Mouse (Mus musculus) heart, embryonic 13.5 days (tissue): Measurements from ENCODE around the gene Tmem269. TPM values are rescaled to one million over a fixed set of nuclear protein-coding genes. Genes with fewer than 3 reads are reported as not detected.

Experiments used
- ATAC-seq: fragments of 200-750 bp; cut with Nextera tagmentation; 2 replicates; pipeline ENCODE4 v1.8.0; 2017; ENCODE audit warnings: moderate TSS enrichment; ENCODE audit not compliant: insufficient number of reproducible peaks, low FRiP score, low TSS enrichment; ENCODE audit errors: extremely low read depth
- H3K27ac ChIP-seq: fragments of 300-500 bp; sonication (generic); replicated peaks from 2 replicates; pipeline ENCODE4 v1.5.1; 2015; ENCODE audit warnings: moderate library complexity, mild to moderate bottlenecking, inconsistent platforms
- H3K27me3 ChIP-seq: fragments of 300-500 bp; sonication (generic); replicated peaks from 2 replicates; pipeline ENCODE4 v1.6.1; 2015; ENCODE audit warnings: mild to moderate bottlenecking, inconsistent platforms
- H3K36me3 ChIP-seq: fragments of 300-500 bp; sonication (generic); 2 replicates; pipeline ENCODE4 v1.6.1; 2015; ENCODE audit warnings: mild to moderate bottlenecking, inconsistent platforms
- H3K4me1 ChIP-seq: fragments of 300-500 bp; sonication (generic); 2 replicates; pipeline ENCODE4 v1.6.1; 2015; ENCODE audit warnings: inconsistent platforms
- H3K4me2 ChIP-seq: fragments of 300-500 bp; sonication (generic); 2 replicates; pipeline ENCODE4 v1.6.1; 2015; ENCODE audit warnings: inconsistent platforms, mild to moderate bottlenecking, moderate library complexity
- H3K4me3 ChIP-seq: fragments of 300-500 bp; sonication (generic); 2 replicates; pipeline ENCODE4 v1.5.1; 2015; ENCODE audit warnings: moderate library complexity, mild to moderate bottlenecking, inconsistent platforms
- H3K9ac ChIP-seq: fragments of 300-500 bp; sonication (generic); 2 replicates; pipeline ENCODE4 v1.6.1; 2015; ENCODE audit warnings: inconsistent platforms, mild to moderate bottlenecking, moderate library complexity
- H3K9me3 ChIP-seq: fragments of 300-500 bp; sonication (generic); 2 replicates; pipeline ENCODE4 v1.6.1; 2016; ENCODE audit warnings: inconsistent platforms
- WGBS: fragments of 180-500 bp; shearing (Covaris S2); methylation state at CpG from one replicate; pipeline ENCODE4 v1.1.7; 2015; ENCODE audit warnings: mixed read lengths; 5-methylcytosine and 5-hydroxymethylcytosine counted together
- polyA plus RNA-seq: library from polyadenylated mRNA; unstranded; fragments of >200 nt; fragmentation: Nextera tagmentation; extraction: Ambion mirVana; gene quantifications from 2 replicates; pipeline ENCODE4 v1.2.1, GENCODE M21; 2015

Tmem269 gene
- polyA plus RNA-seq = not detected in 2 replicates

GRCm38 (mm10) chr4:119218169-119218568 is at the start of gene Tmem269:
Gene Tmem269 (minus strand): TSS chr4:119218217.
- 12% methylated on average over 11 of the region's 11 CpGs for WGBS
- Histone ChIP-seq H3K4me2 (no peak within 1 kb of the TSS), H3K36me3 (no peaks in the 10 kb centered on the region; the same call in 1 of the 2 replicates), H3K27me3 (no peaks in the 10 kb centered on the region; the same call in 1 of the 2 replicates), H3K9me3 (no peaks in the 10 kb centered on the region), H3K9ac (no peak within 1 kb of the TSS), H3K27ac (no peak within 1 kb of the TSS), H3K4me1 (peaks cover 25% of the 10 kb centered on the region), H3K4me3 (no peak within 1 kb of the TSS)
- ATAC-seq = no peak

- H3K27ac ChIP-seq = no peak overlapping the region
- no peak overlapping the region for H3K4me3 ChIP-seq
- no peak overlapping the region for H3K4me2 ChIP-seq
- H3K36me3 ChIP-seq = peaks cover 24% of the 10 kb centered on the region
- H3K4me1 ChIP-seq = no peaks in the 10 kb centered on the region; the same call in 1 of the 2 replicates
- no peak overlapping the region for H3K9ac ChIP-seq
- 66% methylated on average over 13 of the region's 13 CpGs for WGBS
- H3K9me3 ChIP-seq = no peaks in the 10 kb centered on the region
- no peak for ATAC-seq
- no peaks in the 10 kb centered on the region for H3K27me3 ChIP-seq
Observed at GRCm38 (mm10) chr4:119266606-119267005, 48.6 kb upstream of the Tmem269 start.

GRCm38 (mm10) chr4:119263459-119263858 is 45.4 kb upstream of the Tmem269 start:
- no peak for ATAC-seq
- no peak overlapping the region for H3K4me3 ChIP-seq
- no peak overlapping the region for H3K9ac ChIP-seq
- 53% methylated on average over 3 of the region's 3 CpGs for WGBS
- H3K4me1 ChIP-seq = peaks cover 16% of the 10 kb centered on the region
- no peaks in the 10 kb centered on the region for H3K27me3 ChIP-seq
- no peaks in the 10 kb centered on the region for H3K9me3 ChIP-seq
- no peaks in the 10 kb centered on the region for H3K36me3 ChIP-seq
- no peak overlapping the region for H3K4me2 ChIP-seq
- H3K27ac ChIP-seq = no peak overlapping the region

GRCm38 (mm10) chr4:119262483-119262882 is 44.5 kb upstream of the Tmem269 start:
- no peaks in the 10 kb centered on the region for H3K27me3 ChIP-seq
- H3K9me3 ChIP-seq = no peaks in the 10 kb centered on the region
- no peak overlapping the region for H3K4me3 ChIP-seq
- peaks cover 16% of the 10 kb centered on the region for H3K4me1 ChIP-seq
- ATAC-seq = no peak
- no peak overlapping the region for H3K9ac ChIP-seq
- no peak overlapping the region for H3K4me2 ChIP-seq
- no peak overlapping the region for H3K27ac ChIP-seq
- H3K36me3 ChIP-seq = no peaks in the 10 kb centered on the region
- WGBS = 76% methylated on average over 5 of the region's 5 CpGs

GRCm38 (mm10) chr4:119261087-119261713 is 43.2 kb upstream of the Tmem269 start:
- H3K27ac ChIP-seq = no peak overlapping the region; the same call in 1 of the 2 replicates
- WGBS = 38% methylated on average over 7 of the region's 7 CpGs
- peaks cover 16% of the 10 kb centered on the region for H3K4me1 ChIP-seq
- no peaks in the 10 kb centered on the region for H3K27me3 ChIP-seq
- no peak for ATAC-seq
- no peaks in the 10 kb centered on the region for H3K36me3 ChIP-seq
- no peak overlapping the region for H3K4me2 ChIP-seq
- H3K4me3 ChIP-seq = no peak overlapping the region
- H3K9me3 ChIP-seq = no peaks in the 10 kb centered on the region
- H3K9ac ChIP-seq = no peak overlapping the region

GRCm38 (mm10) chr4:119259344-119260254 is 41.6 kb upstream of the Tmem269 start:
- Histone ChIP-seq H3K4me3 (no peak overlapping the region), H3K27ac (no peak overlapping the region), H3K36me3 (no peaks in the 10 kb centered on the region), H3K4me2 (no peak overlapping the region), H3K27me3 (no peaks in the 10 kb centered on the region), H3K9ac (no peak overlapping the region), H3K9me3 (no peaks in the 10 kb centered on the region), H3K4me1 (peaks cover 17% of the 10 kb centered on the region)
- no peak for ATAC-seq
- WGBS = 67% methylated on average over 15 of the region's 15 CpGs

GRCm38 (mm10) chr4:119257083-119257482 is 39.1 kb upstream of the Tmem269 start:
- H3K4me3 ChIP-seq = no peak overlapping the region
- H3K27me3 ChIP-seq = no peaks in the 10 kb centered on the region
- no peak overlapping the region for H3K27ac ChIP-seq
- H3K4me2 ChIP-seq = no peak overlapping the region
- H3K4me1 ChIP-seq = peaks cover 28% of the 10 kb centered on the region
- no peak overlapping the region for H3K9ac ChIP-seq
- H3K36me3 ChIP-seq = no peaks in the 10 kb centered on the region
- WGBS = 67% methylated on average over 6 of the region's 6 CpGs
- ATAC-seq = no peak
- no peaks in the 10 kb centered on the region for H3K9me3 ChIP-seq

GRCm38 (mm10) chr4:119255351-119255750 is 37.3 kb upstream of the Tmem269 start, which contains the start of gene Cldn19:
Gene Cldn19 (plus strand): TSS chr4:119255414.
- no peaks in the 10 kb centered on the region for H3K9me3 ChIP-seq
- peaks cover 21% of the 10 kb centered on the region for H3K4me1 ChIP-seq
- no peak within 1 kb of the TSS for H3K27ac ChIP-seq
- no peak for ATAC-seq
- H3K4me3 ChIP-seq = no peak within 1 kb of the TSS
- H3K9ac ChIP-seq = peak within 1 kb of the TSS; percentile 24; the same call in 1 of the 2 replicates
- H3K36me3 ChIP-seq = no peaks in the 10 kb centered on the region
- H3K27me3 ChIP-seq = no peaks in the 10 kb centered on the region
- no peak within 1 kb of the TSS for H3K4me2 ChIP-seq
- WGBS = 83% methylated on average over 12 of the region's 12 CpGs

- ATAC-seq = no peak
- WGBS = 43% methylated on average over 9 of the region's 9 CpGs
- H3K9ac ChIP-seq = peak overlapping the region; percentile 24; the same call in 1 of the 2 replicates
- H3K36me3 ChIP-seq = no peaks in the 10 kb centered on the region
- no peak overlapping the region for H3K4me3 ChIP-seq
- no peaks in the 10 kb centered on the region for H3K27me3 ChIP-seq
- H3K4me2 ChIP-seq = no peak overlapping the region
- H3K9me3 ChIP-seq = no peaks in the 10 kb centered on the region
- H3K27ac ChIP-seq = no peak overlapping the region
- peaks cover 12% of the 10 kb centered on the region for H3K4me1 ChIP-seq
Observed at GRCm38 (mm10) chr4:119254012-119254618, 36.1 kb upstream of the Tmem269 start.

GRCm38 (mm10) chr4:119252025-119252808 is 34.2 kb upstream of the Tmem269 start:
- WGBS = 50% methylated on average over 7 of the region's 7 CpGs
- Histone ChIP-seq H3K27me3 (no peaks in the 10 kb centered on the region), H3K36me3 (peaks cover 14% of the 10 kb centered on the region), H3K4me1 (peaks cover 26% of the 10 kb centered on the region), H3K9me3 (no peaks in the 10 kb centered on the region), H3K4me3 (no peak overlapping the region), H3K9ac (no peak overlapping the region), H3K27ac (no peak overlapping the region), H3K4me2 (no peak overlapping the region)
- ATAC-seq = no peak
